12 mouse cellular contexts compared by ENCODE assay signal in genomic region chr9:119181241-119181728, GRCm38 (mm10). TPM values are rescaled to one million over a fixed set of nuclear protein-coding genes. Genes with fewer than 3 reads are reported as not detected.
DNase-seq lines count a peak whose midpoint lies in the region; ATAC-seq and TF ChIP-seq lines count a peak whose summit lies in the region.
"Had no signal": no experiment of that assay in that cellular context is flagged by ENCODE, and none has a peak within 500 bp of the region (broad histone marks: within the 10 kb centered on the region; RNA-seq: fewer than 3 reads in every experiment).

No protein-coding gene starts in this region.

- H3K4me1 ChIP-seq in hindbrain, embryonic 14.5 days (replicated peaks; ENCODE audit: control insufficient read depth, insufficient read depth, low read length) = no peaks in the 10 kb centered on the region
- H3K4me1 ChIP-seq in hindbrain, embryonic 13.5 days (replicated peaks) = no peaks in the 10 kb centered on the region

- ATAC-seq in hindbrain, embryonic 14.5 days (ENCODE audit: low FRiP score) = peak; percentile 65; the same call in 1 of the 2 replicates
- ATAC-seq in hindbrain, embryonic 13.5 days (ENCODE audit: low FRiP score) = no peak

- no peaks in the 10 kb centered on the region for H3K27me3 ChIP-seq in hindbrain, embryonic 14.5 days (ENCODE audit: control insufficient read depth, insufficient read depth, low read length)
- no peaks in the 10 kb centered on the region for H3K27me3 ChIP-seq in hindbrain, embryonic 13.5 days
- H3K27me3 ChIP-seq: limb, embryonic 13.5 days had no signal

- TF ChIP-seq POLR2A in brain, embryonic 14.5 days (IDR thresholded peaks at IDR 0.05; ENCODE audit: borderline replicate concordance, extremely low read depth, insufficient read depth, insufficient read length, poor library complexity, severe bottlenecking) = no peak

- H3K9ac ChIP-seq in hindbrain, embryonic 14.5 days = no peak overlapping the region
- no peak overlapping the region for H3K9ac ChIP-seq in hindbrain, embryonic 13.5 days
- H3K9ac ChIP-seq: limb, embryonic 13.5 days had no signal

- H3K4me2 ChIP-seq in hindbrain, embryonic 14.5 days (replicated peaks) = no peak overlapping the region
- no peak overlapping the region for H3K4me2 ChIP-seq in hindbrain, embryonic 13.5 days
- H3K4me2 ChIP-seq: limb, embryonic 13.5 days had no signal

- no peaks in the 10 kb centered on the region for H3K36me3 ChIP-seq in hindbrain, embryonic 14.5 days (replicated peaks; ENCODE audit: control insufficient read depth, insufficient read depth)
- no peaks in the 10 kb centered on the region for H3K36me3 ChIP-seq in hindbrain, embryonic 13.5 days
- H3K36me3 ChIP-seq: limb, embryonic 13.5 days had no signal

- no peak overlapping the region for H3K4me3 ChIP-seq in hindbrain, embryonic 14.5 days (replicated peaks; ENCODE audit: low read length)
- H3K4me3 ChIP-seq in hindbrain, embryonic 13.5 days = no peak overlapping the region
- H3K4me3 ChIP-seq: limb, embryonic 13.5 days had no signal

- TF ChIP-seq CTCF in brain, embryonic 14.5 days (IDR thresholded peaks at IDR 0.05; ENCODE audit: borderline replicate concordance, extremely low read depth, insufficient read depth, insufficient read length) = no peak

- no peak overlapping the region for H3K27ac ChIP-seq in hindbrain, embryonic 14.5 days
- H3K27ac ChIP-seq in hindbrain, embryonic 13.5 days = no peak overlapping the region
- H3K27ac ChIP-seq: limb, embryonic 13.5 days had no signal

- DNase-seq in hindbrain, embryonic 14.5 days (ENCODE audit: low spot score) = peak; percentile 25
- DNase-seq in 3134 (ENCODE audit: extremely low read depth, insufficient read length, low spot score) = peak; percentile 56
- peak; percentile 71 for DNase-seq in brain, embryonic 14.5 days (ENCODE audit: low read depth)
- peak; percentile 54 to 72 for DNase-seq in kidney, postnatal 36 days
- no peak for DNase-seq in left cerebral cortex, adult 18-20 months (ENCODE audit: low spot score in 2 of 2)
- no peak for DNase-seq in adrenal gland, adult 2 months
- DNase-seq in layer of hippocampus, postnatal 25 days (ENCODE audit: extremely low spot score in 1 of 2, low spot score in 1 of 2) = no peak

- no peaks in the 10 kb centered on the region for H3K9me3 ChIP-seq in hindbrain, embryonic 14.5 days (ENCODE audit: control insufficient read depth, low read length)
- no peaks in the 10 kb centered on the region for H3K9me3 ChIP-seq in hindbrain, embryonic 13.5 days
- H3K9me3 ChIP-seq: limb, embryonic 13.5 days had no signal

- WGBS in hindbrain, embryonic 14.5 days = 45% methylated on average over 3 of the region's 3 CpGs
- WGBS in hindbrain, embryonic 13.5 days = 52% methylated on average over 3 of the region's 3 CpGs

RNA-seq across cellular contexts. Expression of gene Gm47289, which starts 22.3 kb away (rescaled TPM):
- polyA plus RNA-seq in hindbrain, embryonic 14.5 days (2014; fragmentation: Nextera tagmentation; extraction: Ambion mirVana) = not detected in 2 replicates
- not detected in 2 replicates for polyA plus RNA-seq in hindbrain, embryonic 13.5 days (2015; fragmentation: Nextera tagmentation; extraction: Ambion mirVana)
- polyA plus RNA-seq in brain, embryonic 14.5 days (2012; rRNA removed) = not detected in 2 replicates
- not detected for total RNA-seq in left cerebral cortex, adult 18-20 months (2021)
- not detected for total RNA-seq in adrenal gland, adult 2 months (2021)
- polyA plus RNA-seq in adrenal gland, adult 2 months (2012; rRNA removed) = not detected in 2 replicates
- not detected for total RNA-seq in layer of hippocampus, postnatal 25 days (2021)
- total RNA-seq: neutrophil, adult 5-6 weeks had no signal
- polyA plus RNA-seq: cortical plate, adult 2 months; heart, postnatal 0 days; limb, embryonic 13.5 days had no signal

RNA-seq across cellular contexts. Expression of gene Acaa1b, which starts 24.4 kb away (rescaled TPM):
- polyA plus RNA-seq in hindbrain, embryonic 14.5 days (2014; fragmentation: Nextera tagmentation; extraction: Ambion mirVana) = 2.2 and 3.9 TPM in 2 replicates
- polyA plus RNA-seq in hindbrain, embryonic 13.5 days (2015; fragmentation: Nextera tagmentation; extraction: Ambion mirVana) = 1.8 and 1.9 TPM in 2 replicates
- polyA plus RNA-seq in brain, embryonic 14.5 days (2012; rRNA removed) = 1.4 and 2.1 TPM in 2 replicates
- total RNA-seq in left cerebral cortex, adult 18-20 months (2021) = 1 to 10 TPM; 1.3 to 1.5 TPM
- 10 to 100 TPM in 1 of 2 experiments, 1 to 10 TPM in 1; 9.6 to 15.9 TPM for total RNA-seq in adrenal gland, adult 2 months (2021)
- polyA plus RNA-seq in adrenal gland, adult 2 months (2012; rRNA removed) = 30.9 and 48.8 TPM in 2 replicates
- 1 to 10 TPM; 1.4 to 1.5 TPM for total RNA-seq in layer of hippocampus, postnatal 25 days (2021)
- total RNA-seq: neutrophil, adult 5-6 weeks had no signal

RNA-seq across cellular contexts. Expression of gene Slc22a13, which starts 27.6 kb away (rescaled TPM):
- not detected in 2 replicates for polyA plus RNA-seq in hindbrain, embryonic 14.5 days (2014; fragmentation: Nextera tagmentation; extraction: Ambion mirVana)
- not detected in 2 replicates for polyA plus RNA-seq in hindbrain, embryonic 13.5 days (2015; fragmentation: Nextera tagmentation; extraction: Ambion mirVana)
- polyA plus RNA-seq in brain, embryonic 14.5 days (2012; rRNA removed) = 0.06 and 0.10 TPM in 2 replicates
- not detected for total RNA-seq in left cerebral cortex, adult 18-20 months (2021)
- not detected for total RNA-seq in adrenal gland, adult 2 months (2021)
- 0.06 TPM in 1 of 2 replicates, not detected in the other for polyA plus RNA-seq in adrenal gland, adult 2 months (2012; rRNA removed)
- total RNA-seq in layer of hippocampus, postnatal 25 days (2021) = not detected
- total RNA-seq: neutrophil, adult 5-6 weeks had no signal
- polyA plus RNA-seq: cortical plate, adult 2 months; heart, postnatal 0 days; limb, embryonic 13.5 days had no signal

Comparison
In these comparisons a context has a peak if more than half of its experiments do, and no peak if none do; other contexts are left out.
1. DNase-seq: peak in hindbrain, embryonic 14.5 days (single experiment), 3134 (single experiment), brain, embryonic 14.5 days (single experiment) and kidney, postnatal 36 days (2 of 2); none in left cerebral cortex, adult 18-20 months (0 of 2), adrenal gland, adult 2 months (single experiment) and layer of hippocampus, postnatal 25 days (0 of 2).